Mouse (Mus musculus) ovary, adult 10 weeks (tissue): ENCODE data around the gene Rnf217. TPM values are rescaled to one million over a fixed set of nuclear protein-coding genes. Genes with fewer than 3 reads are reported as not detected.

ENCODE experiments used
- polyA plus RNA-seq: library from polyadenylated mRNA; stranded (reverse); fragments of 350-450 nt; fragmentation: Illumina TruSeq; extraction: RNeasy Lipid Tissue Mini Kit (QIAGEN cat#74804); gene quantifications from one replicate; pipeline ENCODE4 v1.2.3, GENCODE M21; 2014

The Rnf217 gene
- polyA plus RNA-seq: 33.8 TPM

DNA sequence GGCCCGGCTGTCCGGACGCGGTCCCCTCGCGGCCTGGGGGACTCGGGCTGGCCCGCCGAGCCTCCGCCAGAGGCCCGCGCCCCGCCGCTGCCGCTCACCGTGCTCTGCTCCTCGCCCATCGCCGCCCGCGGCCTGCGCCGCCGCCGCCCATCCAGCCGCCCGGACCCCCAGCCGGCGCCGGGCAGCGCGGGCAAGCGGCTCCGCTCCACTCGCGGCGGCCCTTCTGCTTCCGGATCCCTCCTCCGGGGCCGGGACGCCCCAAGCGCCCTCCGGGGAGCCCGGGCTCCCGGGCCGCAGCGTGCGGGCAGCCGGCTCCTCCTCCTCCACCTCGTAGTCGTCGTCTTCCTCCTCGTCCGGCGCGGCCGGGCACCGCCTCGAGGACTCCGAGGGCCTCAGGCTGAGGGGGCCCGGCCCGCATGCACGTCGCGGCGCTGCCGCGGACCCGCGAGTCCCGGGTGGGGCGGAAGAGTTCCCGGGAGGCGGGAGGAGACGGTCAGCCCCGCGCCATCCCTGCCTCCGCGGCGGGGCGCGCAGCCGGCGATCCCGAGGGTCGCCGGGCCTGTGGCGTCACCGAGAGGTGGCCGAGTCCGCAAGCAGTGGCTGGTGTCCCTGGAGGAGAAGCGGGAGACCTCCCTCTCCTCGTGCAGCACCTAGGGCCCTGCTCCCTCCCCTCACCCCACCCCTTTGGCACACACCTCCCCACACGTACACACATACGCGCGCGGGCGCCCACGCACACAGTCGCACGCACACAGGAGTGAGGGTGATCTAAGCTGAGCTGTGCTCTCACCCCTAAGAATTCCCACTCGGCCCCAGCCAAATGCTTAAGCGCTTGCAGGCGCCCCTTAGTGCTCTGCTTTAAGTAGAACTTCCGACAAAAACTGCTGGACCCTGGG, at the start of gene Rnf217:
Rnf217 (minus strand) TSS at position 119 of the 896 bp plus-strand sequence.

DNA sequence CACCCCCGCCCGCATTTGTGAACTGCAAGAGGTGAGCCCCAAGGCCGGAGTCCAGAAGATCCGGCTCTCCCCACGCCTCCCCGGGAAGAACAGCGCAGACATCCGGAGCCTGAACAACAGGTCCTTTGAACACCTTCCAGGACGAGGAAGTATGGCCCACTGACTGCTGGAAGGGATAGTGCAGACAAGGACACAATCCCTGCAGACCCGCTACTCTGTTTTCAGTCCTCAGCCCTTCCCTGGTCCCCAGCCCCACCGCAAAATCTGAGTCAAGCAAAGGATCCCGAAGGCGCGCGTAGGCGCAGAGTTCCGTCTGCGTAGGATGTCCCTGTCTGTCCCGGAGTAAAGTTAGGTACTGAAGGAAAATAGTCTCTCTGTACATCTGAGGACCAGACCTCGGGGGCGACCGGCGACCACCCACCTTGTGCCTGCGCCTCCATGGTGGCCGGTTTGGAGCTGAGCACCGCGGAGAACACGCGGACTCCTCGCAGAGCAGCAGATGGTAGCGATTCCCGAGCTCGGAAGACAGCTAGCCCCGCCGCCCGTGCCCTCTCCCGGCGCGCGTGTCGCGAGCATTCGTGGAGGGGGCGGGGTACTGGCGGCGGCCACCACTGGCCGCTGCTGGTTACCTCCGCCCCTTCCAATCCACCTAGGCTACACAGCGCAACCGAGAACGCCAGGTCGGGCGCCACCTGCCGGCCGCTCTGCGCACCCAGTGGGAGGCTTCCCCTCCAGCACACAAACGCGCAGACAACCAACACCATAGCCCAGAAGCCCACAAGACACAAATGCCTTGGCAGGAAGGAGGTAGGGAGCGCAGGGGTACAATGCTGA, 163.5 kb downstream of the Rnf217 start, which contains the start of gene Tpd52l1:
Tpd52l1 (minus strand) TSS at position 668 of the 834 bp plus-strand sequence.

Other genes with a start within 250 kb of the Rnf217 start
- 36.3 TPM for gene Tpd52l1, start 163.2 kb downstream of the Rnf217 start, polyA plus RNA-seq